Mouse (Mus musculus): ENCODE measurements around the gene Cct5. TPM values are rescaled to one million over a fixed set of nuclear protein-coding genes. Genes with fewer than 3 reads are reported as not detected.
A peak's percentile ranks its signal among the peaks of the same experiment; 100 is the strongest.
"Not testable (repeated sequence)": the region's sequence is repeated elsewhere in the genome, so short reads cannot be mapped to it uniquely, and the experiment has no call there.

Cct5 gene
- polyA plus RNA-seq, 1 experiment from 2014 or later = 538 TPM

DNA sequence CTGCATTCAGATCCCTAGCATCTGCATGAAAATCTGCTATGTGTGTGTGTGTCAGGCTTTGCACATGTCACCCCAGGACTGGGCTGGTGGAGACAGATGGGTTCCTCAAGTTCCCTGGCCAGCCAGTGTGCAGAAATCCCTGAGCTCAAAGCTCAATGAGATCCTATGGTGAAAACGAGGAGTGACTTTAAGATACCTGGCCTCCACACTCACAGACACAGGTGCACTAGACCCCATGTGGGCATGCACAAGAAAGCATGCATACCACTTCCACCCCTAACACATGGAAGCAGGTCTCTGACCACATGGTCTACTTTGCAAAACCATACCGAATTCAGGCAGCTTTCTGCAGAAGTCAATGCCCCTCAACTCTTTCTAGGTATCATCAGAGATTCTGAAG is 13.8 kb downstream of the Cct5 start:
- ATAC-seq = no peak
- H3K9me3 ChIP-seq (ENCODE audit: control insufficient read depth, low read length) = no peaks in the 10 kb centered on the region
- 83% methylated on average over 2 of the region's 2 CpGs for WGBS

DNA sequence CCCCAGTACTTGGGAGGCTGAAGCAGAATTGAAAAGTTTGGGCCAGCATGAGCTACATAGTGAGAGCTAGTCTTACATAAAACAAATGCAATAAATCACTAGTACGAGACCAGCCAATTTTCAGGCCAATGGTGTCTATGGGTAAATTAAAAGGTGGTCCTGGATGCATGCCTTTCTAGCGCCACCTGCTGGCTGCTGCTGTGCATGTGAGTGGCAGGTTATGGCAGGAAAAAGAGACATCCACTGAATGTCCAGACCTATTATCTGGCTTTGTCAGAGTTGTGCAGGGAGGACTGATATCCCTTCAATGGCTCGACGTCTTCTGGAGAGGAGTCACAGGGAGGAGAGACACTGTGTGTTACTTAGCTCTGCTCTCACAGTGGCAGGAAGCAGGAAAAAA is 15.1 kb downstream of the Cct5 start:
- WGBS = 5% methylated on average over 4 of the region's 4 CpGs
- Histone ChIP-seq H3K4me3 (replicated peaks; ENCODE audit: low read length) (no peak overlapping the region), H3K4me2 (ENCODE audit: low read length) (no peak overlapping the region), H3K36me3 (ENCODE audit: control insufficient read depth, insufficient read depth) (peaks cover 21% of the 10 kb centered on the region), H3K27ac (ENCODE audit: low read length) (no peak overlapping the region), H3K9ac (replicated peaks; ENCODE audit: low read depth, low read length) (no peak overlapping the region), H3K9me3 (ENCODE audit: control insufficient read depth, low read length) (no peaks in the 10 kb centered on the region), H3K4me1 (replicated peaks; ENCODE audit: control insufficient read depth, insufficient read depth, low read length) (no peaks in the 10 kb centered on the region), H3K27me3 (replicated peaks; ENCODE audit: control insufficient read depth, insufficient read depth, low read length) (no peaks in the 10 kb centered on the region)
- ATAC-seq = peak; percentile 69

More for the DNA sequence above, 13.8 kb downstream of the Cct5 start:
- H3K36me3 ChIP-seq (ENCODE audit: control insufficient read depth, insufficient read depth) = peaks cover 33% of the 10 kb centered on the region
- H3K4me2 ChIP-seq (ENCODE audit: low read length) = no peak overlapping the region
- H3K4me3 ChIP-seq (replicated peaks; ENCODE audit: low read length) = no peak overlapping the region
- no peak overlapping the region for H3K27ac ChIP-seq (ENCODE audit: low read length)
- no peaks in the 10 kb centered on the region for H3K27me3 ChIP-seq (replicated peaks; ENCODE audit: control insufficient read depth, insufficient read depth, low read length)
- no peak overlapping the region for H3K9ac ChIP-seq (replicated peaks; ENCODE audit: low read depth, low read length)
- H3K4me1 ChIP-seq (replicated peaks; ENCODE audit: control insufficient read depth, insufficient read depth, low read length) = no peaks in the 10 kb centered on the region

DNA sequence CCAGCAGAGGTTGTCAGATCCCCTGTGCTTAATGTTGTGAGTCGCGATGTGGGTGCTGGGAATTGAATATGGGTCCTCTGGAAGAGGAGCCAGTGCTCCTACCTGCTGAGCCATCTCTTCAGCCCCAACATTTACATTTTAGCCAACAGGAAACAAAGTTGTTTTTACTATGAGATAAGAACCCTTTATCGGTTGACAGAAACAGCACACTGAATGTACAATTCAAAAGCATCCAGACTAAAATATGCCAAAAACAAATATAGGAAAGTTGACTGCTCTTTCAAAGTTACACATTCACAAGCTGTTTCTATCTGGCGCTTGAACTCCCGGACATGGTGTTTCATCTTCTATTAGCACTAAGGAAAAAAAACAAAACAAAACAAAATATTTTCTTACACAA is 15.5 kb downstream of the Cct5 start:
- H3K4me2 ChIP-seq (ENCODE audit: low read length) = no peak overlapping the region
- H3K9ac ChIP-seq (replicated peaks; ENCODE audit: low read depth, low read length) = no peak overlapping the region
- H3K27ac ChIP-seq (ENCODE audit: low read length) = no peak overlapping the region
- 88% methylated on average over 5 of the region's 5 CpGs for WGBS
- no peaks in the 10 kb centered on the region for H3K4me1 ChIP-seq (replicated peaks; ENCODE audit: control insufficient read depth, insufficient read depth, low read length)
- ATAC-seq = no peak
- H3K9me3 ChIP-seq (ENCODE audit: control insufficient read depth, low read length) = no peaks in the 10 kb centered on the region
- H3K27me3 ChIP-seq (replicated peaks; ENCODE audit: control insufficient read depth, insufficient read depth, low read length) = no peaks in the 10 kb centered on the region
- no peak overlapping the region for H3K4me3 ChIP-seq (replicated peaks; ENCODE audit: low read length)
- H3K36me3 ChIP-seq (ENCODE audit: control insufficient read depth, insufficient read depth) = peaks cover 17% of the 10 kb centered on the region

GRCm38 (mm10) chr15:31585238-31585637 is 16.4 kb downstream of the Cct5 start:
- no peaks in the 10 kb centered on the region for H3K27me3 ChIP-seq (replicated peaks; ENCODE audit: control insufficient read depth, insufficient read depth, low read length)
- H3K27ac ChIP-seq (ENCODE audit: low read length) = no peak overlapping the region
- H3K4me3 ChIP-seq (replicated peaks; ENCODE audit: low read length) = no peak overlapping the region
- no peaks in the 10 kb centered on the region for H3K4me1 ChIP-seq (replicated peaks; ENCODE audit: control insufficient read depth, insufficient read depth, low read length)
- H3K9ac ChIP-seq (replicated peaks; ENCODE audit: low read depth, low read length) = no peak overlapping the region
- WGBS = 87% methylated on average over 7 of the region's 7 CpGs
- H3K36me3 ChIP-seq (ENCODE audit: control insufficient read depth, insufficient read depth) = peaks cover 9% of the 10 kb centered on the region
- H3K9me3 ChIP-seq (ENCODE audit: control insufficient read depth, low read length) = no peaks in the 10 kb centered on the region
- no peak for ATAC-seq
- H3K4me2 ChIP-seq (ENCODE audit: low read length) = no peak overlapping the region

- Histone ChIP-seq H3K27ac (ENCODE audit: low read length) (no peak overlapping the region), H3K4me1 (replicated peaks; ENCODE audit: control insufficient read depth, insufficient read depth, low read length) (no peaks in the 10 kb centered on the region), H3K4me3 (replicated peaks; ENCODE audit: low read length) (no peak overlapping the region), H3K27me3 (replicated peaks; ENCODE audit: control insufficient read depth, insufficient read depth, low read length) (no peaks in the 10 kb centered on the region), H3K9me3 (ENCODE audit: control insufficient read depth, low read length) (no peaks in the 10 kb centered on the region), H3K36me3 (ENCODE audit: control insufficient read depth, insufficient read depth) (no peaks in the 10 kb centered on the region), H3K9ac (replicated peaks; ENCODE audit: low read depth, low read length) (no peak overlapping the region), H3K4me2 (ENCODE audit: low read length) (no peak overlapping the region)
- ATAC-seq = no peak
- 91% methylated on average over 13 of the region's 13 CpGs for WGBS
Observed at GRCm38 (mm10) chr15:31583304-31584085, 18.1 kb downstream of the Cct5 start.

DNA sequence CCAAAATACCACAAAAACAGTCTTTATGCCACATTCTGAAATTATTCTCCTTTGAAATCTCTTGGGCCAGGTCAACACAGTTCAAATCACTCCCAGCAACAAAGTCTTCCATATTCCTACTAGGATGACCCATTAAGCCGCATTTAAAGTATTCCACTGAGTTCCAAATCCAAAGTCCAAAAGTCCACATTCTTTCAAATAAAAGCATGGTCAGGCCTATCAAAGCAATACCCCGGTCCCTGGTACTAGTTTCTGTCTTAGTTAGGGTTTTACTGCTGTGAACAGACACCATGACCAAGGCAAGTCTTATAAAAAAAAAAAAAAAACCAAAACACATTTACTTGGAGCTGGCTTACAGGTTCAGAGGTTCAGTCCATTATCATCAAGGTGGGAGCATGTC is 20.5 kb downstream of the Cct5 start:
- H3K27ac ChIP-seq (ENCODE audit: low read length); H3K27me3 ChIP-seq (replicated peaks; ENCODE audit: control insufficient read depth, insufficient read depth, low read length); H3K4me2 ChIP-seq (ENCODE audit: low read length); ATAC-seq; H3K4me3 ChIP-seq (replicated peaks; ENCODE audit: low read length); H3K36me3 ChIP-seq (ENCODE audit: control insufficient read depth, insufficient read depth); H3K9me3 ChIP-seq (ENCODE audit: control insufficient read depth, low read length); H3K4me1 ChIP-seq (replicated peaks; ENCODE audit: control insufficient read depth, insufficient read depth, low read length); H3K9ac ChIP-seq (replicated peaks; ENCODE audit: low read depth, low read length): not testable (repeated sequence)
- 94% methylated on average over 2 of the region's 2 CpGs for WGBS

DNA sequence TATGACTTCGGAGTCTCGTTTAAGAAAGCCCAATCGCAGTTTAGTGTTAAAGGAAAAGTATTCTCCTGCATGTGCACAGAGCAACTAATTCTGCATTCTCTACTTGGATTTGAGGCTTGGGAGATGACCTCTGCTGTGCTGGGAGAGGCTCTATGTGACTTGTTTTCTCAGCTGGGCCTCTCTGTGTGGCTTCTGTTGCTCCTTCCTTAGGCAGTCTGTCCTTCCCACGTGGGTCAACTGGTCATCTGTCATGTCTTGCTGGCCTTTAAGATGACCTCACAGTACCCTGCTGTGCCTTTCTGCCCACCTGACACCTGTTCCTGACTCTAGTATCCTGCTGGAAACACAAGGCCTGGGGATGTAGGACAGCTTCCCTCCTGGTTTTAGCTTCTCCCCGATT is 25.5 kb downstream of the Cct5 start:
- no peak overlapping the region for H3K4me3 ChIP-seq (replicated peaks; ENCODE audit: low read length)
- ATAC-seq = no peak

GRCm38 (mm10) chr15:31573692-31574091 is 27.9 kb downstream of the Cct5 start:
- H3K9me3 ChIP-seq (ENCODE audit: control insufficient read depth, low read length) = no peaks in the 10 kb centered on the region
- no peak overlapping the region for H3K27ac ChIP-seq (ENCODE audit: low read length)
- no peaks in the 10 kb centered on the region for H3K27me3 ChIP-seq (replicated peaks; ENCODE audit: control insufficient read depth, insufficient read depth, low read length)
- ATAC-seq = no peak
- H3K4me3 ChIP-seq (replicated peaks; ENCODE audit: low read length) = no peak overlapping the region
- H3K9ac ChIP-seq (replicated peaks; ENCODE audit: low read depth, low read length) = no peak overlapping the region
- no peak overlapping the region for H3K4me2 ChIP-seq (ENCODE audit: low read length)
- no peaks in the 10 kb centered on the region for H3K36me3 ChIP-seq (ENCODE audit: control insufficient read depth, insufficient read depth)
- H3K4me1 ChIP-seq (replicated peaks; ENCODE audit: control insufficient read depth, insufficient read depth, low read length) = no peaks in the 10 kb centered on the region

More for the DNA sequence above, 25.5 kb downstream of the Cct5 start:
- Histone ChIP-seq H3K36me3 (ENCODE audit: control insufficient read depth, insufficient read depth) (no peaks in the 10 kb centered on the region), H3K4me2 (ENCODE audit: low read length) (no peak overlapping the region), H3K4me1 (replicated peaks; ENCODE audit: control insufficient read depth, insufficient read depth, low read length) (no peaks in the 10 kb centered on the region), H3K27ac (ENCODE audit: low read length) (no peak overlapping the region), H3K27me3 (replicated peaks; ENCODE audit: control insufficient read depth, insufficient read depth, low read length) (no peaks in the 10 kb centered on the region), H3K9ac (replicated peaks; ENCODE audit: low read depth, low read length) (no peak overlapping the region), H3K9me3 (ENCODE audit: control insufficient read depth, low read length) (no peaks in the 10 kb centered on the region)
- 78% methylated on average over 5 of the region's 5 CpGs for WGBS

DNA sequence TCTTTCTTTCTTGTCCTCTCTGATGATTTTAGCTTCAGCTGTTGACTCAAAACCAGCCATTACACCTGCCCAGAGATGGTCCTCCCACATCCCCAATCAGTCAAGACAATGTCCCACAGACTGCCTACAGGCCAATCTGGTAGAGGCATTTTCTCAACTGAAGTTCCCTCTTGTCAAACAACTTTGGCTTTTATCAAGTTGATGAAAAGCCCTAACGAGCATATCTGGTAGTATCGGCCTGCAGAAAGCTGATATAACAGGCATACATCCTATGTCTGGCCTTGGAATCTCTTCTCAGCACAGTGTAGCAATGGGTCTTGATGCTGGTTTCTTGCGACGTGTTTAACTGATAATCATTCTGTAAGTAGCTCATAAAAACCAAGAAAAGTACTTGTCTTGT is 28.3 kb downstream of the Cct5 start:
- Histone ChIP-seq H3K4me1 (replicated peaks; ENCODE audit: control insufficient read depth, insufficient read depth, low read length) (no peaks in the 10 kb centered on the region), H3K27ac (ENCODE audit: low read length) (no peak overlapping the region), H3K4me2 (ENCODE audit: low read length) (no peak overlapping the region), H3K4me3 (replicated peaks; ENCODE audit: low read length) (no peak overlapping the region), H3K9ac (replicated peaks; ENCODE audit: low read depth, low read length) (no peak overlapping the region), H3K36me3 (ENCODE audit: control insufficient read depth, insufficient read depth) (no peaks in the 10 kb centered on the region), H3K27me3 (replicated peaks; ENCODE audit: control insufficient read depth, insufficient read depth, low read length) (no peaks in the 10 kb centered on the region), H3K9me3 (ENCODE audit: control insufficient read depth, low read length) (no peaks in the 10 kb centered on the region)
- WGBS = 79% methylated on average over 4 of the region's 4 CpGs
- no peak for ATAC-seq
